Mouse (Mus musculus): Measurements from ENCODE around the gene Des.
A peak's percentile ranks its signal among the peaks of the same experiment; 100 is the strongest.

Des gene

GRCm38 (mm10) chr1:75349275-75349674 lies 10.9 kb upstream of the Des start:
- DNase-seq: no peak

- peak; percentile 43 to 65 for DNase-seq
Measured at GRCm38 (mm10) chr1:75357261-75357660, 2.9 kb upstream of the Des start.

GRCm38 (mm10) chr1:75358009-75358408 lies 2.1 kb upstream of the Des start:
- DNase-seq: no peak

GRCm38 (mm10) chr1:75359346-75359745 lies 783 bp upstream of the Des start:
- no peak for DNase-seq

- DNase-seq: no peak
Measured at GRCm38 (mm10) chr1:75361123-75361522, 994 bp downstream of the Des start.

- DNase-seq: no peak
Measured at GRCm38 (mm10) chr1:75361750-75362149, 1.6 kb downstream of the Des start.

- no peak for DNase-seq
Measured at GRCm38 (mm10) chr1:75363868-75364267, 3.7 kb downstream of the Des start.

- DNase-seq: no peak
Measured at GRCm38 (mm10) chr1:75365510-75366137, 5.5 kb downstream of the Des start.

- peak in 1 of 2 experiments; percentile 48 for DNase-seq
Measured at GRCm38 (mm10) chr1:75369360-75369983, 9.3 kb downstream of the Des start.

- DNase-seq: peak; percentile 78 to 83
Measured at GRCm38 (mm10) chr1:75369984-75370660, 10.0 kb downstream of the Des start.

GRCm38 (mm10) chr1:75371317-75372095 lies 11.4 kb downstream of the Des start:
- DNase-seq: peak; percentile 81 to 83

- no peak for DNase-seq
Measured at GRCm38 (mm10) chr1:75372450-75372849, 12.3 kb downstream of the Des start.

GRCm38 (mm10) chr1:75373276-75373675 lies 13.1 kb downstream of the Des start:
- DNase-seq: no peak

GRCm38 (mm10) chr1:75374950-75375936 lies 15.1 kb downstream of the Des start, which contains the start of gene Speg:
TSS of gene Speg (plus strand) at chr1:75375297.
- peak in 1 of 2 experiments; percentile 44 for DNase-seq

- DNase-seq: no peak
Measured at GRCm38 (mm10) chr1:75379196-75379595, 19.1 kb downstream of the Des start.

GRCm38 (mm10) chr1:75379931-75380330 lies 19.8 kb downstream of the Des start:
- DNase-seq: no peak

- DNase-seq: no peak
Measured at GRCm38 (mm10) chr1:75380951-75381350, 20.8 kb downstream of the Des start.

GRCm38 (mm10) chr1:75381482-75382355 lies 21.6 kb downstream of the Des start:
- peak; percentile 77 to 79 for DNase-seq

GRCm38 (mm10) chr1:75382356-75383071 lies 22.4 kb downstream of the Des start:
- DNase-seq: peak; percentile 52 to 66

- no peak for DNase-seq
Measured at GRCm38 (mm10) chr1:75384470-75385141, 24.5 kb downstream of the Des start.
